Mouse (Mus musculus) brain, embryonic 14.5 days (tissue): ENCODE measurements at regions not wholly inside any gene's neighbourhood (a gene's known extent, or its start where the extent isn't known, plus 50 kb on each side); places are given as distances from the start of the nearest gene placed in this dataset.

Experiments used
- CTCF ChIP-seq: fragments of 200-500 bp; IDR thresholded peaks from 2 replicates; pipeline ENCODE4 v1.5.1; 2012; ENCODE audit warnings: inconsistent platforms, mild to moderate bottlenecking, moderate library complexity, borderline replicate concordance; ENCODE audit not compliant: insufficient read depth, insufficient read length; ENCODE audit errors: extremely low read depth
- POLR2A ChIP-seq: fragments of 200-500 bp; IDR thresholded peaks from 2 replicates; pipeline ENCODE4 v1.6.1; 2012; ENCODE audit warnings: mild to moderate bottlenecking, inconsistent platforms, borderline replicate concordance; ENCODE audit not compliant: poor library complexity, insufficient read depth, insufficient read length, severe bottlenecking; ENCODE audit errors: extremely low read depth

DNA sequence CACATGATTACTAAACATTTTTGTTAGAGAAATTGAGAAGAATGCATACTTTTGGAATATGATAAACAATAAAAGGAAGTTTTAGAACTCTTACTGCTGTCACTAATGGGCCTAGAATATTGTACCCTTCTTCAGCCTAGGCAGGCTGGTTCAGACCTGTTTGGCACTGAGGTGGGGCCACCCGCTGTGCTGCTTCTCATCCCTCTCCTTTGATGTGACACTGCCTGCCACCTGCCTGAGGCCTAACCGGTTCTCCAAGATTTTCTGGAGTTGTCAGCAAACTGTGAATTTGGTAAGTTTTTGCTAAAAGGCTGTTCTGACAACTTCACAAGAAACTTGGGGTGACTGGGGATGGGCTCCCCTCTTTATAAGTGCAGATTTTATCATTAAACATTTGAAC is 714.8 kb downstream of the Slitrk1 start:
- TF ChIP-seq POLR2A (no peak), CTCF (no peak)
